Mouse (Mus musculus): ENCODE measurements around the gene Pex5l. TPM values are rescaled to one million over a fixed set of nuclear protein-coding genes. Genes with fewer than 3 reads are reported as not detected.

Gene Pex5l
- polyA plus RNA-seq, 1 experiment from 2014 or later, result 1.3 TPM

- no peak overlapping the region for H3K4me3 ChIP-seq
- no peak overlapping the region for H3K27ac ChIP-seq (replicated peaks)
- H3K4me1 ChIP-seq, result peaks cover 10% of the 10 kb centered on the region; the same call in 1 of the 2 replicates
- WGBS, result 80% methylated on average over 7 of the region's 7 CpGs
- H3K27me3 ChIP-seq, result no peaks in the 10 kb centered on the region
- no peak; the same call in 1 of the 2 replicates for ATAC-seq (ENCODE audit: low FRiP score, low read depth)
- H3K9ac ChIP-seq (replicated peaks), result no peak overlapping the region
- H3K9me3 ChIP-seq, result no peaks in the 10 kb centered on the region
- H3K36me3 ChIP-seq, result peaks cover 13% of the 10 kb centered on the region
- no peak overlapping the region for H3K4me2 ChIP-seq (replicated peaks)
Observed at GRCm38 (mm10) chr3:32910071-32910551, 232.9 kb downstream of the Pex5l start.

- Histone ChIP-seq H3K27ac (replicated peaks) (no peak overlapping the region), H3K4me3 (no peak overlapping the region), H3K27me3 (no peaks in the 10 kb centered on the region), H3K4me1 (peaks cover 16% of the 10 kb centered on the region), H3K9me3 (no peaks in the 10 kb centered on the region), H3K9ac (replicated peaks) (no peak overlapping the region), H3K4me2 (replicated peaks) (no peak overlapping the region), H3K36me3 (no peaks in the 10 kb centered on the region; the same call in 1 of the 2 replicates)
- no peak for ATAC-seq (ENCODE audit: low FRiP score, low read depth)
- WGBS, result 89% methylated on average over 3 of the region's 3 CpGs
Observed at GRCm38 (mm10) chr3:32908400-32908799, 234.6 kb downstream of the Pex5l start.

GRCm38 (mm10) chr3:32905850-32906779 is 236.9 kb downstream of the Pex5l start:
- no peak overlapping the region for H3K27ac ChIP-seq (replicated peaks)
- no peaks in the 10 kb centered on the region for H3K9me3 ChIP-seq
- H3K4me1 ChIP-seq, result peaks cover 16% of the 10 kb centered on the region
- H3K4me3 ChIP-seq, result no peak overlapping the region
- no peak overlapping the region for H3K4me2 ChIP-seq (replicated peaks)
- no peaks in the 10 kb centered on the region for H3K27me3 ChIP-seq
- 0 out of 2 replicates have a peak, but pooled peaks have one; percentile 47 for ATAC-seq (ENCODE audit: low FRiP score, low read depth)
- H3K36me3 ChIP-seq, result peaks cover 5% of the 10 kb centered on the region; the same call in 1 of the 2 replicates
- H3K9ac ChIP-seq (replicated peaks), result no peak overlapping the region
- WGBS, result 65% methylated on average over 8 of the region's 8 CpGs

- Histone ChIP-seq H3K9me3 (no peaks in the 10 kb centered on the region), H3K4me1 (peaks cover 16% of the 10 kb centered on the region), H3K27ac (replicated peaks) (no peak overlapping the region), H3K36me3 (peaks cover 5% of the 10 kb centered on the region; the same call in 1 of the 2 replicates), H3K9ac (replicated peaks) (no peak overlapping the region), H3K4me2 (replicated peaks) (no peak overlapping the region), H3K4me3 (no peak overlapping the region), H3K27me3 (no peaks in the 10 kb centered on the region)
- 56% methylated on average over 1 of the region's 1 CpGs for WGBS
- no peak for ATAC-seq (ENCODE audit: low FRiP score, low read depth)
Observed at GRCm38 (mm10) chr3:32904599-32904998, 238.4 kb downstream of the Pex5l start.

- H3K9me3 ChIP-seq, result no peaks in the 10 kb centered on the region
- ATAC-seq (ENCODE audit: low FRiP score, low read depth), result 0 out of 2 replicates have a peak, but pooled peaks have one; percentile 30
- 37% methylated on average over 4 of the region's 4 CpGs for WGBS
- H3K36me3 ChIP-seq, result peaks cover 5% of the 10 kb centered on the region; the same call in 1 of the 2 replicates
- H3K27ac ChIP-seq (replicated peaks), result no peak overlapping the region
- H3K4me1 ChIP-seq, result peaks cover 16% of the 10 kb centered on the region
- H3K9ac ChIP-seq (replicated peaks), result no peak overlapping the region
- H3K4me3 ChIP-seq, result no peak overlapping the region
- no peaks in the 10 kb centered on the region for H3K27me3 ChIP-seq
- H3K4me2 ChIP-seq (replicated peaks), result no peak overlapping the region
Observed at GRCm38 (mm10) chr3:32903462-32903861, 239.6 kb downstream of the Pex5l start.
